Mouse (Mus musculus) liver, postnatal 0 days (tissue): ENCODE measurements around the gene Tax1bp1.

Source experiments
- CTCF ChIP-seq: sonication (generic); IDR thresholded peaks from 2 replicates; pipeline ENCODE4 v1.5.1; 2016; ENCODE audit warnings: antibody characterized with exemption, low read depth
- EP300 ChIP-seq: IDR thresholded peaks from 2 replicates; pipeline ENCODE4 v1.6.1; 2016; ENCODE audit warnings: antibody characterized with exemption, low read depth, mild to moderate bottlenecking

DNA sequence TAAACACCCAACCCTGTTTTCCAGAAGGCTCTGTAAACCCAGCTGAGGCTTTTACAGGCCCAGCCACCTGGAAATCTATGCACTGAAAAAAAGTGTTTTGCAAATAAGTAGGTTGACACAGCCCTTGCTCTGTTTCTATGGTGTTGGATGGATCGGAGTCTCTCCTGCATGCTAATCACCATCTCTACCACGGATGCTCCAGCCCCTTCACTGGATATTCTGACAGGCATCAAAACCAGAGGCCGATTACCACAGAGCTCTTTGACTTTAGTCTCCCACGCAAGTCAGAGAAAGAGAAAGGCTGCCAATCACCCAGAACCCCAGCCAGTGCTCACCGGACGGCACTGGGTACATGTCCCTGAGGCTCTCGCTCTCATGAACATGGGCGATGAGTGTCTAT, 63.5 kb downstream of the Tax1bp1 start:
- TF ChIP-seq CTCF (no peak), EP300 (no peak)
